Mouse (Mus musculus) liver, postnatal 0 days (tissue): ENCODE data around the gene Nav2. TPM values are rescaled to one million over a fixed set of nuclear protein-coding genes. Genes with fewer than 3 reads are reported as not detected.
A peak's percentile ranks its signal among the peaks of the same experiment; 100 is the strongest.

ENCODE experiments used
- ATAC-seq: fragments of 200-750 bp; cut with Nextera tagmentation; 2 replicates; pipeline ENCODE4 v1.8.0; 2017; ENCODE audit warnings: mild to moderate bottlenecking, moderate library complexity
- DNase-seq: peaks from one replicate; pipeline ENCODE4 v3.0.0-alpha.2; 2016
- H3K27ac ChIP-seq: fragments of 300-500 bp; sonication (generic); 2 replicates; pipeline ENCODE4 v1.5.1; 2014; ENCODE audit warnings: antibody characterized with exemption, moderate library complexity, mild to moderate bottlenecking, low read depth
- H3K27me3 ChIP-seq: fragments of 300-500 bp; sonication (generic); 2 replicates; pipeline ENCODE4 v1.6.1; 2014; ENCODE audit warnings: low read length, control low read depth, mixed read lengths; ENCODE audit not compliant: insufficient read depth
- H3K36me3 ChIP-seq: fragments of 300-500 bp; sonication (generic); replicated peaks from 2 replicates; pipeline ENCODE4 v1.6.1; 2014; ENCODE audit warnings: mild to moderate bottlenecking, control low read depth, low read length, moderate library complexity, mixed read lengths; ENCODE audit not compliant: insufficient read depth
- H3K4me1 ChIP-seq: fragments of 300-500 bp; sonication (generic); 2 replicates; pipeline ENCODE4 v1.6.1; 2014; ENCODE audit warnings: antibody characterized with exemption, mild to moderate bottlenecking, control low read depth; ENCODE audit not compliant: insufficient read depth
- H3K4me2 ChIP-seq: fragments of 300-500 bp; sonication (generic); 2 replicates; pipeline ENCODE4 v1.6.1; 2014; ENCODE audit warnings: low read depth, mild to moderate bottlenecking, low read length, moderate library complexity, mixed read lengths
- H3K4me3 ChIP-seq: fragments of 300-500 bp; sonication (generic); 2 replicates; pipeline ENCODE4 v1.5.1; 2014; ENCODE audit warnings: low read depth, low read length
- H3K9ac ChIP-seq: fragments of 300-500 bp; sonication (generic); replicated peaks from 2 replicates; pipeline ENCODE4 v1.6.1; 2014; ENCODE audit warnings: mild to moderate bottlenecking, moderate library complexity
- H3K9me3 ChIP-seq: fragments of 300-500 bp; sonication (generic); 2 replicates; pipeline ENCODE4 v1.6.1; 2016; ENCODE audit warnings: mild to moderate bottlenecking, control low read depth, low read length, mixed read lengths
- CTCF ChIP-seq: sonication (generic); IDR thresholded peaks from 2 replicates; pipeline ENCODE4 v1.5.1; 2016; ENCODE audit warnings: antibody characterized with exemption, low read depth
- EP300 ChIP-seq: IDR thresholded peaks from 2 replicates; pipeline ENCODE4 v1.6.1; 2016; ENCODE audit warnings: antibody characterized with exemption, low read depth, mild to moderate bottlenecking
- WGBS: fragments of 180-500 bp; shearing (Covaris S2); extraction: QIAGEN DNeasy Blood & Tissue Kit; methylation state at CpG from one replicate; pipeline ENCODE4 v1.1.7; 2014; ENCODE audit not compliant: insufficient replicate concordance; 5-methylcytosine and 5-hydroxymethylcytosine counted together
- polyA plus RNA-seq: library from polyadenylated mRNA; unstranded; fragments of >200 nt; fragmentation: Nextera tagmentation; extraction: Ambion mirVana; gene quantifications from 2 replicates; pipeline ENCODE4 v1.2.1, GENCODE M21; 2015

The Nav2 gene
- polyA plus RNA-seq, 1 experiment from 2014 or later: 3.3 TPM

DNA sequence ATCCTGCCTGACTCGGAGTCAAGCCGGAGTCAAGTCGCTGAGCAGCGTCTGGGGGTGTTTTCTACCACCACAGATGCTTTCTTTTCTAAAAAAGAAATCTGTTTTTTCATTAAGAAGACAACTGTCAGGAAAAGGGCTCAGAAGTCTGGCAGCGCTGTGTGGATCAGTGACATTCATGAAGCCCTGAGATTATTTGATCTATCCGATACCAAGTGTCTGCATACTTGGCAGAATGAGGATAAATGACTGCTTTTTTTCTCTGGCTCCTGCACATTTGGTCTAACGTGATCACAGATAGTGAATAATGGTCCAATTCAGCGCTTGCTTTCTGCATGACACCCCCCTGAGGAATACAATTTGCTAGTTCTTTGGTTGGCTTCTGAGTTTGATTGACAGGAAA lies 533.7 kb downstream of the Nav2 start:
- no peak overlapping the region for H3K27ac ChIP-seq
- no peaks in the 10 kb centered on the region for H3K27me3 ChIP-seq
- H3K9ac ChIP-seq: no peak overlapping the region
- DNase-seq (no peak), ATAC-seq (no peak)
- TF ChIP-seq CTCF (no peak), EP300 (no peak)
- no peaks in the 10 kb centered on the region for H3K4me1 ChIP-seq
- H3K9me3 ChIP-seq: no peaks in the 10 kb centered on the region
- H3K4me3 ChIP-seq: no peak overlapping the region
- H3K4me2 ChIP-seq: no peak overlapping the region
- no peaks in the 10 kb centered on the region for H3K36me3 ChIP-seq
- 72% methylated on average over 8 of the region's 8 CpGs for WGBS

DNA sequence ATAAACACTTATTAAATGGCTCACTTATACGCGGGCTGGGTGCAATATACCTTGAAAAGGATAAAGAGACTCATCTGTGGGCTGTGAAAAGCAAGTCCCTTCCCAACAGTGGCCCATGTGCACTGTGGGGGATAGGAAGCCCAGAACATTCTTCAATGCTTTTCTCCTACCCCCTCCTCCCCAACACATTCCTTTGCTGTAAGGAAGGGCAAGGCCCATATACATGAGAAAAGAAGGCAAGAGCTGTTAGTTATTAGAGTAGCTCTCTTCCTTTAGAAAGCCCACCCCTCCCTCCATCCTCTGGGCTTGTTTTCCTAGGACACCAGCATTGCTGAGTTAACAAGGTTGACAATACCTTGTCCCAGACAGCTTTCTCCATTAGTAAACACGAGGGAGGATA lies 540.1 kb downstream of the Nav2 start:
- H3K4me2 ChIP-seq: no peak overlapping the region
- ATAC-seq (no peak), DNase-seq (no peak)

DNA sequence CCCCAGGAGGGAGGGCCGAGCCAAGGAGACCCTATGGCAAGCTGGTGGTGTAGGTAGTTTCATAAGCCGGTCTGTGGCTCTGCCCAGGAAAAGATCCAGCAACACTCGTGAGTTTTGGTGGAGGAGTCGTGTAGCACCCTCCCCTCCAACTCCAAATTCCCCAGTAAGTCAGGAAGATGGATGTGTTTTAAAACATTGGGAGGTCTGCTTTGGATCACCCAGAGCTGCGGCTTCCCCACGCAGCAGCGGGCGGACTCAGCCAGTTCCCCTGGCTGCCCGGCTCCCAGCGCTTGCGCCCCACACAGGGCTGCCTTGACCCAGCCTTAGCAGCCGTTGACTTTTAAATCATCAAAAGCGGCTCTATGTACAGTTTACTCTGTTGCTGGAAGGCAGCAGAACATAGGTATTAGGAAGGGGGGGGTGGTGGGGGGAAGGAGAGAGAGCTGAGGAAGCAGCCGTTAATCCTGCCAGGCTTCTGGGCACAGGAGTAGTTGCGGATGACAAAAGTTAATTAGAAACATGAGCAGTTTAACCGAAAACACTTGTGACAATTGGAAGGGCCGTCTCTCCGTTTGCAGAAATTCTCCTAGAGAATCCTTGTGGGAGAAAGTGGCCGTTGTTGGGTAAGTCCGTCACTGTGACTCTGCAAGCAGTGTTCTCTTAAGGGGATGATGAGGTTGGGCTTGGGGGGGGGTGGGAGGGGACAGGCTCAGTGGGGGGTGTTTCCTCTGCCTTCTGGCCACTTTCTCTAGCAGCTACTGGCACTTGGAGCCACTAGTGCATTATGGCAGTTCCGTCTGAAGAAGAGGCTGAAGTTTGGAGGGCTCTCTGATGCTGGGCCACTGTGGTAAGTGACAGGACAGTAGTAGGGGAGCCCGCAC lies 542.0 kb downstream of the Nav2 start:
- Histone ChIP-seq H3K4me2 (peak overlapping the region; percentile 20), H3K36me3 (0 out of 2 replicates have a peak, but pooled peaks cover 4% of the 10 kb centered on the region), H3K4me3 (0 out of 2 replicates have a peak overlapping the region, but pooled peaks have one; percentile 1), H3K9me3 (no peaks in the 10 kb centered on the region), H3K9ac (no peak overlapping the region; the same call in 1 of the 2 replicates), H3K27me3 (no peaks in the 10 kb centered on the region), H3K4me1 (peaks cover 14% of the 10 kb centered on the region), H3K27ac (0 out of 2 replicates have a peak overlapping the region, but pooled peaks have one; percentile 12)
- no peak for TF ChIP-seq CTCF
- DNase-seq (no peak), ATAC-seq (peak; percentile 49)
- WGBS: 9% methylated on average over 22 of the region's 22 CpGs

More for the DNA sequence above, 540.1 kb downstream of the Nav2 start:
- WGBS: 79% methylated on average over 3 of the region's 3 CpGs
- no peaks in the 10 kb centered on the region for H3K36me3 ChIP-seq
- no peak overlapping the region for H3K9ac ChIP-seq
- no peak overlapping the region for H3K4me3 ChIP-seq
- no peaks in the 10 kb centered on the region for H3K27me3 ChIP-seq
- peaks cover 14% of the 10 kb centered on the region for H3K4me1 ChIP-seq
- no peaks in the 10 kb centered on the region for H3K9me3 ChIP-seq
- H3K27ac ChIP-seq: no peak overlapping the region
- TF ChIP-seq CTCF (no peak), EP300 (no peak)

DNA sequence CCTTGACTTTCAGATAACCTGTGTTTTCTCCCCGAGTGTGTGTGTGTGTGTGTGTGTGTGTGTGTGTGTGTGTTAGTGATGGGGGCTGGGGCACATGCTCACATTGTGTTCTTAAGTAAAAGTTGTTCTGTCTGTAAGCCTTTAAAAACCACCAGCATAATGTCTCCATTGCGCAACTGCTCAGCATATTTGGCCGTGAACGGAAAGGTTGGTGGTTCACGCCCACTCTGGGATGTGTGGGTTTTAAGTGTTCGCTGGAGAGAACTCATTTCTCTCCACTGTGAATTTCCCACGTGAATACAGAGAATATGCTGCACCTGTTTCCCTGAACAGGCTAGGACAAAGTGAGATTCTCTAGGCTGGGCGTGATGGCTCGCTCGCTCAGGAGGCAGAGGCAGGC lies 542.7 kb downstream of the Nav2 start:
- peaks cover 14% of the 10 kb centered on the region for H3K4me1 ChIP-seq
- H3K36me3 ChIP-seq: 0 out of 2 replicates have a peak, but pooled peaks cover 4% of the 10 kb centered on the region
- no peaks in the 10 kb centered on the region for H3K27me3 ChIP-seq
- no peak for ATAC-seq
- no peak overlapping the region for H3K4me3 ChIP-seq
- DNase-seq: no peak
- 42% methylated on average over 10 of the region's 10 CpGs for WGBS
- peak overlapping the region; percentile 20 for H3K4me2 ChIP-seq
- H3K27ac ChIP-seq: no peak overlapping the region
- no peaks in the 10 kb centered on the region for H3K9me3 ChIP-seq
- TF ChIP-seq EP300: no peak
- no peak overlapping the region for H3K9ac ChIP-seq

DNA sequence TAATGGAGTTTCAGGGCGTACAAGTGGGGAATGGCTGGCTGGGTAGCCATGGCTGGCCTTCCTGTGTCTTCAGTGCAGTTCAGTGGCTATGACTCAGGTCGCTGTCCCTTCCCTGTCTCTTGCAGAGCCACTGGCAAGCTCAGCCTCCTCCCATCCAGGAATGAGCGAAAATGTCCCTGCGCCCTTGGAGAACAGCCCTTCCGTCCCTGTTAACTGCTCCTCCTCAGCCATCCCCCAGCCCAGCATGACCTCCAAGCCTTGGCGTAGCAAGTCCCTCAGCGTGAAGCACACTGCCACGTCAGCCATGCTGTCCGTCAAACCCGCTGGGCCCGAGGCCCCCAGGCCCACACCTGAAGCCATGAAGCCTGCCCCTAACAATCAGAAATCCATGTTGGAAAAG lies 543.8 kb downstream of the Nav2 start:
- Histone ChIP-seq H3K4me1 (peaks cover 16% of the 10 kb centered on the region), H3K4me2 (no peak overlapping the region), H3K27ac (no peak overlapping the region), H3K9ac (no peak overlapping the region), H3K9me3 (no peaks in the 10 kb centered on the region), H3K27me3 (no peaks in the 10 kb centered on the region), H3K36me3 (0 out of 2 replicates have a peak, but pooled peaks cover 4% of the 10 kb centered on the region), H3K4me3 (no peak overlapping the region)
- ATAC-seq (no peak), DNase-seq (no peak)
- TF ChIP-seq EP300 (no peak), CTCF (no peak)
- 77% methylated on average over 11 of the region's 11 CpGs for WGBS

DNA sequence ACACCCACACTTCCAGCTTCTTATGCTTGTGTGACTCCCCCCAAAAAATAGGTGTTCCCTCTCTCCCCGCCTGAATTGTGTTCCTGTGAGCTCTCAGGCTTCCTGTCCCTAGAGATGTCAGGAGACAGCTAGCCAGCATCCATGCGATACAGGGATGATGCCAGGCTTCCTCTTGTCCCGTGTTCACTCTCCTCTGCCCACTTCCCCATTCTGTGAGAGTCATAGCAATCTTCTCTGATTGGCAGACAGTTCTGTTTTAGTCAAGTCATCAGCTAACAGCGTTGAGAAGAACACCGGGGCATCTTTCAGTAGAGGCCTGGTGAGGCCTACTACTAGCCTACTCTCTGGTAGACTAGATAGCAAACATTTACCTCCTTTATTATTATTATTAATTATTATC lies 546.1 kb downstream of the Nav2 start:
- DNase-seq (no peak), ATAC-seq (no peak)
- Histone ChIP-seq H3K9me3 (no peaks in the 10 kb centered on the region), H3K36me3 (0 out of 2 replicates have a peak, but pooled peaks cover 4% of the 10 kb centered on the region), H3K9ac (no peak overlapping the region), H3K27ac (no peak overlapping the region), H3K4me2 (no peak overlapping the region), H3K4me1 (peaks cover 16% of the 10 kb centered on the region), H3K4me3 (no peak overlapping the region), H3K27me3 (no peaks in the 10 kb centered on the region)
- TF ChIP-seq CTCF: no peak
- no peak for TF ChIP-seq EP300
- WGBS: 32% methylated on average over 5 of the region's 5 CpGs
